Comparison of ENCODE assay signal across 8 mouse cellular contexts in the genomic region with DNA sequence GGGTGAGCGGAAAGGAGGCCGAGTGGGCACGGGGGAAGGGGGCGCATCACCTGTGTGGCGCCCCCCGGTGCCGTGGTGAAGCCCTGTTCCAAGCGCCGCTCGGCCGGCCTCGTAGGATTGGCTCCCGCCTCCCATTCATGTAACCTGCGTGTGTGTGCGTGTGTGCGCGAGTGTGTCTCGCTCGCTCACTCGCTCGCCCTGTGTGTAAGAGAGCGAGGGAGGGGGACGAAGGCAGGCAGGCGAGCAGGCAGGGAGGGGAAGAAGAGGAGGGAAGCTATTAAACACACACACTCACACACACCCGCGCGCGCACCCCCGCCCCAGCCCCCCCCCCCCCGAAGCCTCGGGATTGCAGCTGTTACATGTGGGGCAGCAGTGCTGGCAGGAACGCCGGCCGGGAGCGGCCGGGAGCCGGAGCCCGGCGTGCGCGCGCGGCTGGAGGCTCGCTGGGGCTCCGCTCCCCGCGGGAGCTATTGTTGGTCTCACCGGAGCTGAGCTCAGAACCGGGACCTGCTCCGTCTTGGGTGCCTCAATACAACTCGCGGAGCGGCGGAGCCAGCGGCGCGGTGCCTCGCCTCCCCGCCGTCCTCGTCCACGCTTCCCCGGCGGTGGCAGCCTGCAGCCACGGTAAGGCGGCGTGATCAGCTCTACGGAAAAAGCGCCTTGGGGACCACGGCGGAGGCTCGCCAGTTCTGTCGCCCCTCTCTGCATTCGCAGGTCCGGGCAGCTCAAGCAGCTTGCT. TPM values are rescaled to one million over a fixed set of nuclear protein-coding genes. Genes with fewer than 3 reads are reported as not detected.
DNase-seq lines count a peak whose midpoint lies in the region; ATAC-seq lines count a peak whose summit lies in the region.

No protein-coding gene starts in this region.

- peak overlapping the region; percentile 75 for H3K4me3 ChIP-seq in embryonic facial prominence, embryonic 14.5 days (ENCODE audit: low read depth, low read length)
- H3K4me3 ChIP-seq in hindbrain, embryonic 10.5 days: peak overlapping the region; percentile 84

- WGBS in embryonic facial prominence, embryonic 14.5 days: 0% methylated on average over 22 of the region's 75 CpGs
- WGBS in hindbrain, embryonic 10.5 days: under 1% methylated on average over 68 of the region's 75 CpGs

- H3K4me2 ChIP-seq in embryonic facial prominence, embryonic 14.5 days (ENCODE audit: low read depth, low read length): peak overlapping the region; percentile 92

- peak overlapping the region; percentile 83 for H3K27ac ChIP-seq in embryonic facial prominence, embryonic 14.5 days (replicated peaks; ENCODE audit: low read depth, low read length)
- H3K27ac ChIP-seq in hindbrain, embryonic 10.5 days: peak overlapping the region; percentile 95

- peak; percentile 75 for DNase-seq in ES-CJ7 (ENCODE audit: low read depth, low spot score)
- peak; percentile 79 for DNase-seq in adrenal gland, adult 2 months
- peak; percentile 86 for DNase-seq in embryonic facial prominence, embryonic 14.5 days (ENCODE audit: low spot score)
- DNase-seq in hindbrain, embryonic 10.5 days (ENCODE audit: low spot score): peak; percentile 79
- peak; percentile 48 to 73 for DNase-seq in layer of hippocampus, postnatal 14 days (ENCODE audit: low spot score in 2 of 2)
- peak; percentile 28 for DNase-seq in lung, postnatal 14 days
- peak; percentile 66 for DNase-seq in right cerebral cortex, postnatal 4 days
- no peak for DNase-seq in T-cell, adult 2 months (ENCODE audit: low spot score)

- no peaks in the 10 kb centered on the region for H3K36me3 ChIP-seq in embryonic facial prominence, embryonic 14.5 days (ENCODE audit: control insufficient read depth, insufficient read depth, low read length)
- H3K36me3 ChIP-seq in hindbrain, embryonic 10.5 days: no peaks in the 10 kb centered on the region

- H3K27me3 ChIP-seq in embryonic facial prominence, embryonic 14.5 days (replicated peaks; ENCODE audit: control insufficient read depth, insufficient read depth, low read length): no peaks in the 10 kb centered on the region; the same call in 1 of the 2 replicates
- peaks cover 38% of the 10 kb centered on the region for H3K27me3 ChIP-seq in hindbrain, embryonic 10.5 days (ENCODE audit: insufficient read depth, poor library complexity, severe bottlenecking)

- peaks cover 12% of the 10 kb centered on the region for H3K4me1 ChIP-seq in embryonic facial prominence, embryonic 14.5 days (ENCODE audit: control insufficient read depth, insufficient read depth, low read length)
- H3K4me1 ChIP-seq in hindbrain, embryonic 10.5 days (replicated peaks): peaks cover 50% of the 10 kb centered on the region

- peak; percentile 63 for ATAC-seq in embryonic facial prominence, embryonic 14.5 days (ENCODE audit: low read depth)

- H3K9ac ChIP-seq in embryonic facial prominence, embryonic 14.5 days (ENCODE audit: low read depth, low read length): peak overlapping the region; percentile 81

- H3K9me3 ChIP-seq in embryonic facial prominence, embryonic 14.5 days (ENCODE audit: control insufficient read depth, low read length): no peaks in the 10 kb centered on the region
- H3K9me3 ChIP-seq in hindbrain, embryonic 10.5 days: no peaks in the 10 kb centered on the region

RNA-seq across cellular contexts. Expression of gene Tenm4, which starts 38.9 kb away (rescaled TPM):
- 10 to 100 TPM; 15.5 to 16.9 TPM for total RNA-seq in adrenal gland, adult 2 months (2021)
- polyA plus RNA-seq in adrenal gland, adult 2 months (2012; rRNA removed): 6.0 and 7.2 TPM in 2 replicates
- 31.3 and 33.4 TPM in 2 replicates for polyA plus RNA-seq in embryonic facial prominence, embryonic 14.5 days (2014; fragmentation: Nextera tagmentation; extraction: Ambion mirVana)
- 22.1 and 24.5 TPM in 2 replicates for polyA plus RNA-seq in hindbrain, embryonic 10.5 days (2016; fragmentation: Nextera tagmentation; extraction: Ambion mirVana)
- total RNA-seq in layer of hippocampus, postnatal 14 days (2021): 100 to 1,000 TPM; 125 to 132 TPM
